Mouse (Mus musculus): ENCODE measurements around the gene Panx1. TPM values are rescaled to one million over a fixed set of nuclear protein-coding genes. Genes with fewer than 3 reads are reported as not detected.
A peak's percentile ranks its signal among the peaks of the same experiment; 100 is the strongest.

Gene Panx1
- polyA plus RNA-seq, 1 experiment from 2014 or later = 173 TPM

DNA sequence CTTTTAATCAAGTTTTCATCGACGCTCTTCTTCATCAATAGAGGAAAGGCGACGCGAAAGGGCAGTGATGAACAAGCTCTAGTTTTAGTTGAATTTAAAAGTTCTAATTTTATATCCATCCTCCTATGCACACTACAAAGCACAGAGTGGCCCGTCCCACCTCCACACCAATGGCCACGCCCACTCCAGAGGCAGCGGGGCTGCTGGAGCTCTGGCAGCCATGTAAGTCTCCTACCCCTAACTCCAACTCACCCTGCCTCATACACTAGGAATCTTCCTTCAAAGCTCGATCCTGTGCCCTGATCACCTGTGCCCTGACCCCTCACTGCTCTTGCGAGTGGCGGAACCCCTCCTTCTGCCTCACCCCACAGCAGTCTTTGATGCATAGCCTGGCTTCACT lies 3.7 kb downstream of the Panx1 start:
- Histone ChIP-seq H3K4me3 (ENCODE audit: low read depth, low read length) (no peak overlapping the region), H3K27ac (ENCODE audit: low read depth, low read length) (no peak overlapping the region), H3K9ac (ENCODE audit: low read length) (no peak overlapping the region), H3K36me3 (ENCODE audit: control insufficient read depth, insufficient read depth, low read length) (no peaks in the 10 kb centered on the region), H3K4me2 (ENCODE audit: low read length) (no peak overlapping the region), H3K27me3 (replicated peaks; ENCODE audit: control insufficient read depth, insufficient read depth, low read length) (no peaks in the 10 kb centered on the region), H3K4me1 (ENCODE audit: control insufficient read depth, insufficient read depth, low read length) (peaks cover 14% of the 10 kb centered on the region), H3K9me3 (replicated peaks; ENCODE audit: control insufficient read depth, low read length) (no peaks in the 10 kb centered on the region)
- WGBS = 94% methylated on average over 11 of the region's 11 CpGs
- DNase-seq (ENCODE audit: low spot score) (no peak), ATAC-seq (no peak)

DNA sequence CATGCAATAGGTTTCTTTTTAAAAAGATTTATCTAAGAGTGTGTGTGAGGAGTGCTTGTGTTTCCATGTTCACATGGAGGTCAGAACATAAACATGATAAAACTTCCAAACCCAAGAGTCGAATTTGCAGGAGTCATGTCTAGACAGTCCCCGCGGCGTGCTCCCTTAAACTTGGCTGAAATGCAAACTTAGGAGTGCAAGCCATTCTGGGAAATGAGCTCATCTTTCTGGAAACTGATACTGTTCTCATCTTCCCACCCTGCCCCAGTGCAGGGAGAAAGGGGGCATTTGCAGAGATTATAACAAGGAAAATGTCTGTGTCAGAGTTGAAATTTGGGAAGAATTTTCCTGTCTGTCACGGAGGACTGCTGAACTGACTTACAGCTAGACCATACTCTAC lies 5.4 kb downstream of the Panx1 start:
- Histone ChIP-seq H3K36me3 (ENCODE audit: control insufficient read depth, insufficient read depth, low read length) (no peaks in the 10 kb centered on the region), H3K9me3 (replicated peaks; ENCODE audit: control insufficient read depth, low read length) (no peaks in the 10 kb centered on the region), H3K9ac (ENCODE audit: low read length) (no peak overlapping the region), H3K4me1 (ENCODE audit: control insufficient read depth, insufficient read depth, low read length) (peaks cover 11% of the 10 kb centered on the region), H3K4me2 (ENCODE audit: low read length) (no peak overlapping the region), H3K27me3 (replicated peaks; ENCODE audit: control insufficient read depth, insufficient read depth, low read length) (no peaks in the 10 kb centered on the region), H3K27ac (ENCODE audit: low read depth, low read length) (no peak overlapping the region), H3K4me3 (ENCODE audit: low read depth, low read length) (no peak overlapping the region)
- WGBS = 94% methylated on average over 5 of the region's 5 CpGs
- ATAC-seq (no peak), DNase-seq (ENCODE audit: low spot score) (no peak)

DNA sequence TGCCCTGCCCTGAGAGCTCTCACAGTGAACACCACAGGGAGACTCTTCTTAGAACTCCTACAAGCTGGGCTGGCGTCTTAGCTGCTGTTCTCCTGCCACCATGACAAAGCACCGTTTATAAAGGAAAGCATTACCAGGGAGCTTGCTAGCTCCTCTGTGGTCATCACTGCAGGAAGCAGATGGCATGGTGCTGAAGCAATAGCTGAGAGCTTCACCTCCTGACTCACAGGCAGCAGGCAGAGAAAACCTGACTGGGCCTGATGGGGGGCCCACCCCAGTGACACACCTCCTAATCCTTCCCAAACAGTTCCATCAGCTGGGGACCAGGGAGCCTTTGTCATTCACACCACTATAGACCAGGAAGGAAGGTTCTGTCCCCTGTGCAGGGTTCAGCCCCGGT lies 7.6 kb downstream of the Panx1 start:
- Histone ChIP-seq H3K4me2 (ENCODE audit: low read length) (no peak overlapping the region), H3K4me1 (ENCODE audit: control insufficient read depth, insufficient read depth, low read length) (peaks cover 4% of the 10 kb centered on the region; the same call in 1 of the 2 replicates), H3K36me3 (ENCODE audit: control insufficient read depth, insufficient read depth, low read length) (no peaks in the 10 kb centered on the region), H3K9ac (ENCODE audit: low read length) (no peak overlapping the region), H3K9me3 (replicated peaks; ENCODE audit: control insufficient read depth, low read length) (no peaks in the 10 kb centered on the region), H3K27ac (ENCODE audit: low read depth, low read length) (no peak overlapping the region), H3K27me3 (replicated peaks; ENCODE audit: control insufficient read depth, insufficient read depth, low read length) (no peaks in the 10 kb centered on the region), H3K4me3 (ENCODE audit: low read depth, low read length) (no peak overlapping the region)
- DNase-seq (ENCODE audit: low spot score) = no peak
- 63% methylated on average over 3 of the region's 3 CpGs for WGBS
- ATAC-seq = 0 out of 2 replicates have a peak, but pooled peaks have one; percentile 22

DNA sequence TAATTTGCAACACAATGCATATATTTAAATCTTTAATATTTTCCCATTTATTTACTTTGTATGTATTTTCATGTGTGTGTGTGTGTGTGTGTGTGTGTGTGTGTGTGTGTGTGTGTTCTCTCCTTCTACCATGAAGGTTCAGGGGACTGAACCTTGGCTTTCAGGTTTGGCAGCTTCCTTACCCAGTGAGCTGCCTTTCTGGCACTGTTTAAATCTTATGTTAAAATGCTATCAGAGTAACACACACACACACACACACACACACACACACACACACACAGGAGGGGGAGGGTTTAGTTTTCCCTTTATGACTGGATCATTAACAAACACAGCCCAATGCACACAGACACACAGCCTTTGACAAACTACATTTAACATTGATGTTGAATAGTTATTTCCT lies 8.0 kb downstream of the Panx1 start:
- Histone ChIP-seq H3K9me3 (replicated peaks; ENCODE audit: control insufficient read depth, low read length) (no peaks in the 10 kb centered on the region), H3K27ac (ENCODE audit: low read depth, low read length) (no peak overlapping the region), H3K36me3 (ENCODE audit: control insufficient read depth, insufficient read depth, low read length) (no peaks in the 10 kb centered on the region; the same call in 1 of the 2 replicates), H3K4me1 (ENCODE audit: control insufficient read depth, insufficient read depth, low read length) (peaks cover under 1% of the 10 kb centered on the region; the same call in 1 of the 2 replicates), H3K27me3 (replicated peaks; ENCODE audit: control insufficient read depth, insufficient read depth, low read length) (no peaks in the 10 kb centered on the region), H3K4me2 (ENCODE audit: low read length) (no peak overlapping the region), H3K4me3 (ENCODE audit: low read depth, low read length) (no peak overlapping the region), H3K9ac (ENCODE audit: low read length) (no peak overlapping the region)
- DNase-seq (ENCODE audit: low spot score) (no peak), ATAC-seq (no peak)

DNA sequence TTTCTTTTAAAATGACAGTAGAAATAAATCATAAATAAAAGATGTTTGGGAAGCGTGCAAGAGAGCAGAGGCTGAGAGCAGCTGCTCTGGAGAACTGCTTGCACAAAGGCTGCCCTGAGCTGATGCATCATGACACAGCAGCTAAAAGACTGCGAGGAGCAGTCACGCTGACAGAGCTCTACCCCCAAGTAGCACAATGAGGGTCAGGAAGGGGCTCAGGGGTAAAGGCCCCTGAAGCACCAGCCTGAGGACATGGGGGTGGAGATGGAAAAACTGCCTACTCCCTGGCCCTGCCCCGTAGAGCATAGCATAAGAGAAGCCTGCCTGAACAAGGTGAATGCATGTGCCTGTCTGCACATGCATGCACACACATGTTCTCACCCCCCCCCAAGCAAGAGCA lies 8.5 kb downstream of the Panx1 start:
- DNase-seq (ENCODE audit: low spot score) = no peak
- Histone ChIP-seq H3K4me3 (ENCODE audit: low read depth, low read length) (no peak overlapping the region), H3K4me1 (ENCODE audit: control insufficient read depth, insufficient read depth, low read length) (no peaks in the 10 kb centered on the region; the same call in 1 of the 2 replicates), H3K4me2 (ENCODE audit: low read length) (no peak overlapping the region), H3K27ac (ENCODE audit: low read depth, low read length) (no peak overlapping the region), H3K36me3 (ENCODE audit: control insufficient read depth, insufficient read depth, low read length) (no peaks in the 10 kb centered on the region; the same call in 1 of the 2 replicates), H3K27me3 (replicated peaks; ENCODE audit: control insufficient read depth, insufficient read depth, low read length) (no peaks in the 10 kb centered on the region), H3K9me3 (replicated peaks; ENCODE audit: control insufficient read depth, low read length) (no peaks in the 10 kb centered on the region), H3K9ac (ENCODE audit: low read length) (no peak overlapping the region)
- peak; percentile 40; the same call in 1 of the 2 replicates for ATAC-seq
- WGBS = 55% methylated on average over 4 of the region's 4 CpGs

DNA sequence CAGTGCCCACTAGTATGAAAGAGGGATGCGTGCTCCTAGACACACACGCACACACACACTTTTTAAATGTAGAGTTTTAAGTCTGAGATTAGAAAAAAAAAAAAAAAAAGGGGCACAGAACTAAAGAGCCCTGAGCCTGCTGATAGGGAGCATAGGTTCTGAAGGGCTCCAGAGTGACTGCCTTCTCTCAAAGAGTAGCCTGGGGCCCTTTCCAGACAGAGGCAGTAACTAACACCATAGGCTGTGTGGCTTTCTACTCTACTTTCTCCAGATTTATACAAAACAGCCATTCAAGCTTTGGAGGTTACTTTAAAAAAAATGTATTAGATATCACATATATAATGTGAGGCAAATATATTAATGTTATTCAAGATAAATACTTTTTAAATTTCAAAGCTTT lies 8.9 kb downstream of the Panx1 start:
- Histone ChIP-seq H3K36me3 (ENCODE audit: control insufficient read depth, insufficient read depth, low read length) (peaks cover 3% of the 10 kb centered on the region; the same call in 1 of the 2 replicates), H3K4me2 (ENCODE audit: low read length) (no peak overlapping the region), H3K4me3 (ENCODE audit: low read depth, low read length) (no peak overlapping the region), H3K4me1 (ENCODE audit: control insufficient read depth, insufficient read depth, low read length) (no peaks in the 10 kb centered on the region; the same call in 1 of the 2 replicates), H3K27ac (ENCODE audit: low read depth, low read length) (no peak overlapping the region), H3K9ac (ENCODE audit: low read length) (no peak overlapping the region), H3K9me3 (replicated peaks; ENCODE audit: control insufficient read depth, low read length) (no peaks in the 10 kb centered on the region), H3K27me3 (replicated peaks; ENCODE audit: control insufficient read depth, insufficient read depth, low read length) (no peaks in the 10 kb centered on the region)
- no peak for ATAC-seq
- no peak for DNase-seq (ENCODE audit: low spot score)
- WGBS = 98% methylated on average over 2 of the region's 2 CpGs

DNA sequence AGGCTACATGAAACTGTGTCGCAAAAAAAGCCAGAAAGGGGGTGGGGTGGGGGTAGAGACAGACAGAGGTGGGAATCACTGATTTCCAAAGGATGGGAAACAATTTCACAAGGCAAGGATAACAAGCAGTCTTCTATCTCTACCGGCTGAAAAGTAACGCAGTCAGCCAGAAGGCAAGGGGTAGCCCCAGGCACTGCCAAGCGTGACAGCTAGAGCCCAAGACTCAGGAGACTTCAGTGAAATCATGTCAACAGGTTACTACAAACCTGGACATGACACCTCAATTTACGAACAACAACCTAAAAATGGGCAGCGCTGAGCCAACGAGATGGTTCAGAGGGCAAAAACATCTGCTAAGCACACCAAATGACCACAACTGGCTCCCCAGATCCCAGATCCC lies 9.3 kb downstream of the Panx1 start:
- Histone ChIP-seq H3K4me3 (ENCODE audit: low read depth, low read length) (no peak overlapping the region), H3K4me1 (ENCODE audit: control insufficient read depth, insufficient read depth, low read length) (no peaks in the 10 kb centered on the region; the same call in 1 of the 2 replicates), H3K4me2 (ENCODE audit: low read length) (no peak overlapping the region), H3K9me3 (replicated peaks; ENCODE audit: control insufficient read depth, low read length) (no peaks in the 10 kb centered on the region), H3K36me3 (ENCODE audit: control insufficient read depth, insufficient read depth, low read length) (peaks cover 4% of the 10 kb centered on the region; the same call in 1 of the 2 replicates), H3K27me3 (replicated peaks; ENCODE audit: control insufficient read depth, insufficient read depth, low read length) (no peaks in the 10 kb centered on the region), H3K9ac (ENCODE audit: low read length) (no peak overlapping the region), H3K27ac (ENCODE audit: low read depth, low read length) (no peak overlapping the region)
- WGBS = 98% methylated on average over 7 of the region's 7 CpGs
- no peak for DNase-seq (ENCODE audit: low spot score)
- no peak for ATAC-seq

DNA sequence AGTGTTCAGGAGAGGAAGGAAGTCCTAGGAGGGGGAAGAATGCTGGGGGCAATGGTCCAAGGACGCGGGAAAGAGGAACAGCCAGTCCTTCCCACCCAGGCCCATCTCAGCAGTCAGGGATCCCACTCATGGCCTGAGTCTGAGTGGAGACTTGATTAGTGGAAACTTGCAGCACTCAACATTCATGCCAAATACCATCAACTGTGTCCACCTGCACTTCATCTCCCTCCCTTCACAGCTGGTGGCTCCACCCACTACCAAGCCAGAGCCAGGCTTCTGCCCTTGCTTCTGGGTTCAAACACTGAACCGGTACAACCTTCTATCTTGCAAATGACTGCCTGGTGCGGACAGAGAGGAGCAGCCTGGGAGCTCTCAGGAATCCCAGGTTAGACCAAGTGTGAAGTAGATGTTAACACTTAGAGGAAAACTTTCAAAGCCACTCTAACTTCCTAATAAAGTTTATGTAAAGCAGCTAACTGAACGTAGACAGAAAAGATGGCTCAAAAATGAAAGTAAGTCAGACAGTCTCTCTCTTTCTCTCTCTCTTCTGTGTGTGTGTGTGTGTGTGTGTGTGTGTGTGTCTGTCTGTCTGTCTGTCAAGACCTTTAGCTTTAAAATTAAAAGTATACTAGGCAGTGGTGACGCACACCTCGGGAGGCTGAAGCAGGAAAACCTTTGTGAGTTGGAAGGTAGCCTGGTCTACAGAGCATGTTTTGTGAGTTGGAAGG lies 10.6 kb downstream of the Panx1 start:
- Histone ChIP-seq H3K36me3 (ENCODE audit: control insufficient read depth, insufficient read depth, low read length) (peaks cover 4% of the 10 kb centered on the region; the same call in 1 of the 2 replicates), H3K4me2 (ENCODE audit: low read length) (no peak overlapping the region), H3K27me3 (replicated peaks; ENCODE audit: control insufficient read depth, insufficient read depth, low read length) (no peaks in the 10 kb centered on the region), H3K27ac (ENCODE audit: low read depth, low read length) (no peak overlapping the region), H3K4me1 (ENCODE audit: control insufficient read depth, insufficient read depth, low read length) (no peaks in the 10 kb centered on the region; the same call in 1 of the 2 replicates), H3K9me3 (replicated peaks; ENCODE audit: control insufficient read depth, low read length) (no peaks in the 10 kb centered on the region), H3K9ac (ENCODE audit: low read length) (no peak overlapping the region), H3K4me3 (ENCODE audit: low read depth, low read length) (no peak overlapping the region)
- DNase-seq (ENCODE audit: low spot score) = no peak
- ATAC-seq = no peak
- 82% methylated on average over 7 of the region's 7 CpGs for WGBS

DNA sequence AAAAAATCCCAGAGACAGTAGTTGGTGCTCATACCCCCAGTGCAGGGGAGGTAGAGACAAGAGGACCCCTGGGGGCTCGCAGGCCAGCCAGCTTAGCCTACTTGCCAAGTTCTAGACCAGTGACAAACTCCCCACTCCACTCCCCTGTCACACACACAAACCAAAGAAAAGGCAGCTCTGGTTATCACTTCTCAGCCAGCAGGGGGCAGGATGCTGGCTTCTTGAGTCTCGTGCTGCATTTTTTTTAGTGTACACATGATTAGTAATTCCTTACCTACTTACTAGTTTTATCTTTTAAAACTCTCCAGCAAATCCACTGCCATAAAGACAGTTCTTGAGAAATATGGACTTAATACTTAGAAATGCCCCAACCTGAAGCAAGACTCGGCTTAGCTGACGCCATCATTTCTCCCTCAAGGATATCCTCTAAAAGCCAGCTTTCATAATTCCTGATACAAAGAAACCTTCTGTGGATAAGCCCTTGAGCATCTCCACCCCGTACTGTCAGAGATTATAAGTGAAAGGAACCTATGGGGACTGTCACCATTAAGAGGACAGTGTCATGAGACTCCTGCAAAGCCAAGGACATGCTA lies 11.6 kb downstream of the Panx1 start:
- peaks cover 4% of the 10 kb centered on the region; the same call in 1 of the 2 replicates for H3K36me3 ChIP-seq (ENCODE audit: control insufficient read depth, insufficient read depth, low read length)
- ATAC-seq (no peak), DNase-seq (ENCODE audit: low spot score) (peak; percentile 58)
- 70% methylated on average over 5 of the region's 5 CpGs for WGBS
- H3K27ac ChIP-seq (ENCODE audit: low read depth, low read length) = no peak overlapping the region
- no peak overlapping the region for H3K9ac ChIP-seq (ENCODE audit: low read length)
- no peak overlapping the region for H3K4me2 ChIP-seq (ENCODE audit: low read length)
- H3K27me3 ChIP-seq (replicated peaks; ENCODE audit: control insufficient read depth, insufficient read depth, low read length) = no peaks in the 10 kb centered on the region
- H3K4me1 ChIP-seq (ENCODE audit: control insufficient read depth, insufficient read depth, low read length) = no peaks in the 10 kb centered on the region; the same call in 1 of the 2 replicates
- H3K4me3 ChIP-seq (ENCODE audit: low read depth, low read length) = no peak overlapping the region
- H3K9me3 ChIP-seq (replicated peaks; ENCODE audit: control insufficient read depth, low read length) = no peaks in the 10 kb centered on the region
